Mouse (Mus musculus) midbrain, embryonic 16.5 days (tissue): ENCODE measurements around the gene Cox4i2. TPM values are rescaled to one million over a fixed set of nuclear protein-coding genes. Genes with fewer than 3 reads are reported as not detected.

Source experiments
- ATAC-seq: fragments of 200-750 bp; cut with Nextera tagmentation; 2 replicates; pipeline ENCODE4 v1.8.0; 2017; ENCODE audit warnings: moderate TSS enrichment
- H3K27ac ChIP-seq: fragments of 300-500 bp; sonication (generic); 2 replicates; pipeline ENCODE4 v1.5.1; 2014; ENCODE audit warnings: mild to moderate bottlenecking, low read length, mixed read lengths
- H3K27me3 ChIP-seq: fragments of 300-500 bp; sonication (generic); 2 replicates; pipeline ENCODE4 v1.6.1; 2014; ENCODE audit warnings: low read depth, low read length, mixed read lengths; ENCODE audit not compliant: control insufficient read depth, insufficient read depth
- H3K36me3 ChIP-seq: fragments of 300-500 bp; sonication (generic); 2 replicates; pipeline ENCODE4 v1.6.1; 2014; ENCODE audit warnings: mild to moderate bottlenecking, low read length, moderate library complexity, mixed read lengths; ENCODE audit not compliant: control insufficient read depth, insufficient read depth
- H3K4me1 ChIP-seq: fragments of 300-500 bp; sonication (generic); 2 replicates; pipeline ENCODE4 v1.6.1; 2014; ENCODE audit warnings: mild to moderate bottlenecking, low read length, mixed read lengths; ENCODE audit not compliant: control insufficient read depth, insufficient read depth
- H3K4me2 ChIP-seq: fragments of 300-500 bp; sonication (generic); 2 replicates; pipeline ENCODE4 v1.6.1; 2014; ENCODE audit warnings: mild to moderate bottlenecking, low read length, mixed read lengths
- H3K4me3 ChIP-seq: fragments of 300-500 bp; sonication (generic); 2 replicates; pipeline ENCODE4 v1.5.1; 2014; ENCODE audit warnings: low read depth, mild to moderate bottlenecking, low read length, moderate library complexity, mixed read lengths
- H3K9ac ChIP-seq: fragments of 300-500 bp; sonication (generic); 2 replicates; pipeline ENCODE4 v1.6.1; 2014; ENCODE audit warnings: low read depth, low read length, mixed read lengths
- H3K9me3 ChIP-seq: fragments of 300-500 bp; sonication (generic); replicated peaks from 2 replicates; pipeline ENCODE4 v1.6.1; 2014; ENCODE audit warnings: mild to moderate bottlenecking, low read length, mixed read lengths; ENCODE audit not compliant: control insufficient read depth, poor library complexity, severe bottlenecking
- WGBS: fragments of 180-500 bp; shearing (Covaris S2); extraction: QIAGEN DNeasy Blood & Tissue Kit; methylation state at CpG from one replicate; pipeline ENCODE4 v1.1.7; 2014; 5-methylcytosine and 5-hydroxymethylcytosine counted together
- polyA plus RNA-seq: library from polyadenylated mRNA; unstranded; fragments of >200 nt; fragmentation: Nextera tagmentation; extraction: Ambion mirVana; gene quantifications from 2 replicates; pipeline ENCODE4 v1.2.1, GENCODE M21; 2015

Cox4i2 gene
- polyA plus RNA-seq, 1 experiment from 2014 or later: 5.0 TPM

DNA sequence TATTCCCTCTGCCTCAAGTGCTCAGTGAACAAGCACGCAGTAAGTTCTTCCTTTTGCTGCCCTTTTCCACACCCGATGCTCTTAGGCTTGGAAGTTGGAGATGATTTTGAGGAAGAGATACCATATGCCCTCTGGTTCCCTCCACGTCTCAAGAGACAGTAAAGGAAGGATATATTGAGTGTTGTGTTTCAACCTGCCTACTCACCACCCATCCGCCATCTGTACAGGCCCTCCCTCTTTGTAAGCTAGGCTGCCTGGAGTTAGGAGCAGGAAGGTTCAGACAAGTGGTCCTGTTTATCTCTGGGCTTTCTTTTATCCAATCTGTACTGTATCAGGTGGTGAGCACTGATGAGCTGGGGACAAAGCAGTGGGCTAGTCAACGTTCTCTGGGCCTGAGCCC, 39.4 kb downstream of the Cox4i2 start:
- Histone ChIP-seq H3K9ac (no peak overlapping the region), H3K27me3 (no peaks in the 10 kb centered on the region), H3K4me1 (peaks cover 4% of the 10 kb centered on the region; the same call in 1 of the 2 replicates), H3K9me3 (no peaks in the 10 kb centered on the region), H3K27ac (no peak overlapping the region), H3K4me3 (no peak overlapping the region), H3K36me3 (no peaks in the 10 kb centered on the region), H3K4me2 (no peak overlapping the region)
- ATAC-seq: no peak
- 91% methylated on average over 5 of the region's 5 CpGs for WGBS

DNA sequence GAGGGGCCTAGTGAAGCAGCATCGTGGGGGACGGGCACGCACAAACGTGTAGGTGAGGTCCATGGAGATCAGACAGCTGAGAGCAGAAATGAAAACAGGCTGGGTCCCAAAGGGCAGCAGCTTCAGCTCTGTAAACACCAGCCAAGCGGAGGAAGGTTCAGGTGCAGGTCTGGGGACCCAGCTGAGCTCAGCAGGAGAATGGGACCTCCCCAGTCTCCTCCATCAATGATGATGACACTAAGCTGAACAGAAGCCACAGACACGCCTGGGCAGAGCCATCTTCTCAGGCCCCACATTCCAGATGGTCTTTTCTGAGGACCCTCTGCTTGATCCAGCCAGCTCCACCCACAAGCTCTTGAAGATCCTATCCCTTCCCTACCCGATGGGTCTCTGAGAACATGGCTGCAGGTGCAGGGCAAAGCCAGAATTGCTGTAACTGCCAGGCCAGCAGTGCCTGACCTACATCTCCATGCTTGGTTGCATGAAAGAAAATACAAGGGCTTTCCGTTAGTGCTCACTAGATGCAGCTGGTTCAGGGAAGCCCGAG, 40.4 kb downstream of the Cox4i2 start:
- Histone ChIP-seq H3K4me2 (no peak overlapping the region), H3K27ac (no peak overlapping the region), H3K9ac (no peak overlapping the region), H3K9me3 (no peaks in the 10 kb centered on the region), H3K36me3 (no peaks in the 10 kb centered on the region), H3K27me3 (no peaks in the 10 kb centered on the region), H3K4me1 (peaks cover 2% of the 10 kb centered on the region; the same call in 1 of the 2 replicates), H3K4me3 (no peak overlapping the region)
- WGBS: 69% methylated on average over 9 of the region's 9 CpGs
- ATAC-seq: no peak

- WGBS: 97% methylated on average over 1 of the region's 1 CpGs
- no peaks in the 10 kb centered on the region for H3K27me3 ChIP-seq
- H3K9me3 ChIP-seq: no peaks in the 10 kb centered on the region
- no peak overlapping the region for H3K27ac ChIP-seq
- no peaks in the 10 kb centered on the region for H3K36me3 ChIP-seq
- H3K4me2 ChIP-seq: no peak overlapping the region
- H3K4me3 ChIP-seq: no peak overlapping the region
- no peaks in the 10 kb centered on the region for H3K4me1 ChIP-seq
- no peak overlapping the region for H3K9ac ChIP-seq
- ATAC-seq: no peak
Measured at GRCm38 (mm10) chr2:152797589-152797988, 43.6 kb downstream of the Cox4i2 start.

GRCm38 (mm10) chr2:152799954-152800761, 46.2 kb downstream of the Cox4i2 start:
- H3K27me3 ChIP-seq: no peaks in the 10 kb centered on the region
- H3K36me3 ChIP-seq: no peaks in the 10 kb centered on the region
- H3K4me1 ChIP-seq: peaks cover 5% of the 10 kb centered on the region
- H3K27ac ChIP-seq: no peak overlapping the region
- 76% methylated on average over 7 of the region's 7 CpGs for WGBS
- no peak overlapping the region for H3K9ac ChIP-seq
- H3K4me2 ChIP-seq: no peak overlapping the region
- no peaks in the 10 kb centered on the region for H3K9me3 ChIP-seq
- no peak overlapping the region for H3K4me3 ChIP-seq
- no peak for ATAC-seq

DNA sequence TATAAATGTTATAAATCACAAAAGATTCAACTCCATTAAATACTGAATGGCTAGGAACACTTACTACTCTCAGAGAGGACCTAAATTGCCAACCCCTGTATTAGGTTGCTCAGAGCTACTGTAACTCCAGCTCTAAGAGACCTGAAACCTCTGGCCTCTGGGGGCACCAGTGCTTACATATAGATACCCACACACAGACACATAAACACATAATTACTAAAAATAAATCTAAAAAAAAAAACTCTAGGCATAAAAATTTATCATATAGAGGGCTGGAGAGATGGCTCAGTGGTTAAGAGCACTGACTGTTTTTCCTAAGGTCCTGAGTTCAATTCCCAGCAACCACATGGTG, 46.8 kb downstream of the Cox4i2 start:
- H3K4me2 ChIP-seq: no peak overlapping the region
- no peaks in the 10 kb centered on the region for H3K9me3 ChIP-seq
- H3K9ac ChIP-seq: no peak overlapping the region
- H3K4me3 ChIP-seq: no peak overlapping the region
- H3K27ac ChIP-seq: no peak overlapping the region
- H3K27me3 ChIP-seq: no peaks in the 10 kb centered on the region
- ATAC-seq: no peak
- H3K4me1 ChIP-seq: peaks cover 5% of the 10 kb centered on the region
- no peaks in the 10 kb centered on the region for H3K36me3 ChIP-seq

DNA sequence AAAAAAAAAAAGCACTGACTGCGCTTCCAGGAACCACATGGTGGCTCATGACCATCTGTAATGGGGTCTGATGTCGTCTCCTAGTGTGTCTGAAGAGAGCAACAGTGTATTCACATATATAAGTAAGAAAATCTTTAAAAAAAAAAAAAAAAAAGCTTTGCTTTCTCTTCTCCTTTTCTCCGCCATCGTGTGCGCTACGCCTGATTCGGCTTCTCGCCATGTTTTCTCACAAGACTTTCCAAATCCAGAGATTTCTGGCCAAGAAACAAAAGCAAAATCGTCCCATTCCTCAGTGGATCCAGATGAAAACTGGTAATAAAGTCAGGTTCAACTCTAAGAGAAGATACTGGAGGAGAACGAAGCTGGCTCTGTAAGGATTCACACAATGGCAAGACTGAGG, 48.3 kb downstream of the Cox4i2 start:
- H3K4me1 ChIP-seq: peaks cover 5% of the 10 kb centered on the region
- H3K9ac ChIP-seq: no peak overlapping the region
- ATAC-seq: no peak
- H3K27ac ChIP-seq: no peak overlapping the region
- 95% methylated on average over 10 of the region's 10 CpGs for WGBS
- no peak overlapping the region for H3K4me3 ChIP-seq
- no peak overlapping the region for H3K4me2 ChIP-seq
- H3K36me3 ChIP-seq: no peaks in the 10 kb centered on the region
- no peaks in the 10 kb centered on the region for H3K27me3 ChIP-seq
- no peaks in the 10 kb centered on the region for H3K9me3 ChIP-seq

GRCm38 (mm10) chr2:152803081-152803480, 49.1 kb downstream of the Cox4i2 start:
- Histone ChIP-seq H3K9ac (no peak overlapping the region), H3K9me3 (no peaks in the 10 kb centered on the region), H3K27ac (no peak overlapping the region), H3K4me1 (peaks cover 5% of the 10 kb centered on the region), H3K4me2 (no peak overlapping the region), H3K27me3 (no peaks in the 10 kb centered on the region), H3K4me3 (no peak overlapping the region), H3K36me3 (no peaks in the 10 kb centered on the region)
- 89% methylated on average over 5 of the region's 5 CpGs for WGBS
- ATAC-seq: no peak

GRCm38 (mm10) chr2:152804408-152805110, 50.6 kb downstream of the Cox4i2 start:
- Histone ChIP-seq H3K27me3 (no peaks in the 10 kb centered on the region), H3K4me1 (peaks cover 5% of the 10 kb centered on the region), H3K9me3 (no peaks in the 10 kb centered on the region), H3K36me3 (no peaks in the 10 kb centered on the region), H3K9ac (no peak overlapping the region), H3K27ac (no peak overlapping the region), H3K4me3 (no peak overlapping the region), H3K4me2 (no peak overlapping the region)
- ATAC-seq: no peak
- 9% methylated on average over 6 of the region's 6 CpGs for WGBS

GRCm38 (mm10) chr2:152805111-152805490, 51.1 kb downstream of the Cox4i2 start:
- no peak overlapping the region for H3K4me2 ChIP-seq
- ATAC-seq: no peak

More at GRCm38 (mm10) chr2:152805111-152805490, 51.1 kb downstream of the Cox4i2 start:
- peaks cover 5% of the 10 kb centered on the region for H3K4me1 ChIP-seq
- no peak overlapping the region for H3K9ac ChIP-seq
- no peaks in the 10 kb centered on the region for H3K27me3 ChIP-seq
- no peaks in the 10 kb centered on the region for H3K9me3 ChIP-seq
- no peak overlapping the region for H3K27ac ChIP-seq
- WGBS: 37% methylated on average over 5 of the region's 5 CpGs
- no peak overlapping the region for H3K4me3 ChIP-seq
- H3K36me3 ChIP-seq: no peaks in the 10 kb centered on the region
